Comparison of ENCODE assay signal across 8 mouse cellular contexts in genomic region chr16:90726600-90727227, GRCm38 (mm10). TPM values are rescaled to one million over a fixed set of nuclear protein-coding genes. Genes with fewer than 3 reads are reported as not detected.
DNase-seq lines count a peak whose midpoint lies in the region; ATAC-seq and TF ChIP-seq lines count a peak whose summit lies in the region.

No protein-coding gene starts in this region.

- H3K4me2 ChIP-seq in midbrain, embryonic 16.5 days (ENCODE audit: low read length), result peak overlapping the region; percentile 90

- no peaks in the 10 kb centered on the region for H3K27me3 ChIP-seq in kidney, adult 2 months (replicated peaks; ENCODE audit: control insufficient read depth, insufficient read depth, low read length)
- H3K27me3 ChIP-seq in midbrain, embryonic 16.5 days (ENCODE audit: control insufficient read depth, insufficient read depth, low read depth, low read length), result no peaks in the 10 kb centered on the region

- H3K4me1 ChIP-seq in kidney, adult 2 months (ENCODE audit: control insufficient read depth, insufficient read depth, low read length), result peaks cover 3% of the 10 kb centered on the region; the same call in 1 of the 2 replicates
- H3K4me1 ChIP-seq in midbrain, embryonic 16.5 days (ENCODE audit: control insufficient read depth, insufficient read depth, low read length), result peaks cover 10% of the 10 kb centered on the region

- peak overlapping the region; percentile 59 for H3K9ac ChIP-seq in midbrain, embryonic 16.5 days (ENCODE audit: low read depth, low read length)

- H3K27ac ChIP-seq in kidney, adult 2 months (ENCODE audit: insufficient read depth, low read depth, low read length), result no peak overlapping the region
- H3K27ac ChIP-seq in midbrain, embryonic 16.5 days (ENCODE audit: low read length), result no peak overlapping the region

- no peak for TF ChIP-seq POLR2A in kidney, adult 2 months (IDR thresholded peaks at IDR 0.05; ENCODE audit: low read depth, low read length)

- H3K9me3 ChIP-seq in midbrain, embryonic 16.5 days (replicated peaks; ENCODE audit: control insufficient read depth, low read length, poor library complexity, severe bottlenecking), result peaks cover 5% of the 10 kb centered on the region; the same call in 1 of the 2 replicates

- peak overlapping the region; percentile 92 for H3K4me3 ChIP-seq in kidney, adult 2 months (ENCODE audit: insufficient read depth, low read depth, low read length)
- H3K4me3 ChIP-seq in midbrain, embryonic 16.5 days (ENCODE audit: low read depth, low read length), result peak overlapping the region; percentile 59

- ATAC-seq in common myeloid progenitor, adult 5-6 weeks (replicated peaks; ENCODE audit: low read depth, poor library complexity, severe bottlenecking), result peak; percentile 52
- ATAC-seq in inflammation-experienced regulatory T-cells, adult 6 months, result peak; percentile 41
- ATAC-seq in midbrain, embryonic 16.5 days, result no peak

- 6% methylated on average over 38 of the region's 38 CpGs for WGBS in kidney, adult 2 months
- 7% methylated on average over 36 of the region's 38 CpGs for WGBS in midbrain, embryonic 16.5 days

- no peaks in the 10 kb centered on the region for H3K36me3 ChIP-seq in kidney, adult 2 months (ENCODE audit: control insufficient read depth, insufficient read depth, low read length)
- H3K36me3 ChIP-seq in midbrain, embryonic 16.5 days (ENCODE audit: control insufficient read depth, insufficient read depth, low read length), result no peaks in the 10 kb centered on the region

- DNase-seq in kidney, adult 2 months, result no peak
- no peak for DNase-seq in kidney, postnatal 4 days
- no peak for DNase-seq in left cerebral cortex, adult 8-10 months (ENCODE audit: low spot score in 2 of 2)
- no peak for DNase-seq in spleen, postnatal 14 days (ENCODE audit: low spot score in 2 of 2)
- DNase-seq in adrenal gland, postnatal 10 days, result no peak

- no peak for TF ChIP-seq CTCF in kidney, adult 2 months (conservative IDR thresholded peaks at IDR 0.05; ENCODE audit: insufficient read depth, insufficient read length, low read depth, low read length)

RNA-seq across cellular contexts. Expression of gene Mis18a, which starts 0.5 kb away (rescaled TPM):
- 4.6 and 6.1 TPM in 2 replicates for polyA plus RNA-seq in kidney, adult 2 months (2012; rRNA removed)
- 40.6 and 54.6 TPM in 2 replicates for total RNA-seq in common myeloid progenitor, adult 5-6 weeks (2017)
- polyA plus RNA-seq in inflammation-experienced regulatory T-cells, adult 6 months (2017; shearing (Covaris generic)), result 10 to 100 TPM; 50.4 to 81.3 (median 50.9) TPM
- 26.6 and 28.4 TPM in 2 replicates for polyA plus RNA-seq in midbrain, embryonic 16.5 days (2015; fragmentation: Nextera tagmentation; extraction: Ambion mirVana)
- total RNA-seq in left cerebral cortex, adult 8-10 months (2022), result 10 to 100 TPM in 1 of 4 experiments, 1 to 10 TPM in 3; 4.4 to 10.2 (median 6.4) TPM
- 10 to 100 TPM in 1 of 2 experiments, 1 to 10 TPM in 1; 8.8 to 10.6 TPM for total RNA-seq in adrenal gland, postnatal 10 days (2021)

RNA-seq across cellular contexts. Expression of gene Mrap, which starts 11.3 kb away (rescaled TPM):
- polyA plus RNA-seq in kidney, adult 2 months (2012; rRNA removed), result 28.8 and 43.9 TPM in 2 replicates
- not detected in 2 replicates for total RNA-seq in common myeloid progenitor, adult 5-6 weeks (2017)
- not detected for polyA plus RNA-seq in inflammation-experienced regulatory T-cells, adult 6 months (2017; shearing (Covaris generic))
- 0.25 and 0.42 TPM in 2 replicates for polyA plus RNA-seq in midbrain, embryonic 16.5 days (2015; fragmentation: Nextera tagmentation; extraction: Ambion mirVana)
- under 1 TPM in 3 of 4 experiments, not detected in 1; 0.34 to 0.53 (median 0.38) TPM for total RNA-seq in left cerebral cortex, adult 8-10 months (2022)
- total RNA-seq in adrenal gland, postnatal 10 days (2021), result 100 to 1,000 TPM; 218 to 374 TPM

Comparison
In these comparisons a context has a peak if more than half of its experiments do, and no peak if none do; other contexts are left out.
1. RNA of gene Mrap, which starts 11.3 kb away (total RNA-seq): 218 to 374 TPM in adrenal gland, postnatal 10 days; 0.34 to 0.53 TPM in left cerebral cortex, adult 8-10 months and not detected in common myeloid progenitor, adult 5-6 weeks; every median in the first group is over 100 times any median in the second.